Mouse (Mus musculus): ENCODE data around the gene Cdk18.

DNA sequence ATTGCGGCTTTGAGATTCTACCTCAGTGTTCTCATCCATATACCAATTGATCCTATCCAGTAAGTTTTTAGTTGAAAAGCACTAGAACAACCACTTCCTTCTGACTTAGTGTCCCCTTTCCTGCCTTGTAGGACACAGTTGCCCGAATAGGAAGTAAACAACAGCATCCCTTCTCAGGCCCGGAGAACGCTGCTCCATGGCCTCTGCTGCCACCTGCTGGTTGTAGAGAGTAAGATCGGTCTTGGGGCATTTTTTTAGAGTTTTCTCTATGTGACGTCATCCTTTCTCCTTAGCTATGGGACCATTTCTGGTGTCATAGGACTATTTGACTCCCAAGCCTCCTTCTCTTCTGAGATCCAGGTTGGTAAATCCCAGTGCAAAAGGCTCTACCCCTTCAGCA, 16.3 kb upstream of the Cdk18 start:
- TF ChIP-seq CTCF (IDR thresholded peaks at IDR 0.05; ENCODE audit: low read depth, low read length) (peak; percentile 88), EP300 (IDR thresholded peaks at IDR 0.05; ENCODE audit: insufficient read depth, low read depth, low read length) (0 out of 2 replicates have a peak, but pooled peaks have one; percentile 32)

All from ES-Bruce4 (cell line).